Mouse (Mus musculus) brain, adult 2 months (tissue): ENCODE measurements at regions not wholly inside any gene's neighbourhood (a gene's known extent, or its start where the extent isn't known, plus 50 kb on each side); places are given as distances from the start of the nearest gene placed in this dataset.

ENCODE experiments used
- DNase-seq: peaks from one replicate; pipeline ENCODE4 v3.0.0; 2011; ENCODE audit warnings: low read depth, low spot score

GRCm38 (mm10) chr3:123918140-123918539 lies 227.5 kb upstream of the Ndst3 start:
- DNase-seq, result no peak

- DNase-seq, result no peak
Observed at GRCm38 (mm10) chr3:123952121-123952520, 261.5 kb upstream of the Ndst3 start.

GRCm38 (mm10) chr3:123967373-123967772 lies 276.7 kb upstream of the Ndst3 start:
- DNase-seq, result peak; percentile 71

GRCm38 (mm10) chr3:123972367-123972766 lies 281.7 kb upstream of the Ndst3 start:
- DNase-seq, result no peak

- DNase-seq, result peak; percentile 99
Observed at GRCm38 (mm10) chr3:123973806-123974576, 283.3 kb upstream of the Ndst3 start.

GRCm38 (mm10) chr3:123976475-123976874 lies 285.8 kb upstream of the Ndst3 start:
- peak; percentile 55 for DNase-seq

GRCm38 (mm10) chr3:123977168-123977567 lies 286.5 kb upstream of the Ndst3 start:
- DNase-seq, result peak; percentile 94

- peak; percentile 37 for DNase-seq
Observed at GRCm38 (mm10) chr3:123983045-123983444, 292.4 kb upstream of the Ndst3 start.

- no peak for DNase-seq
Observed at GRCm38 (mm10) chr3:123983530-123983929, 292.9 kb upstream of the Ndst3 start.

GRCm38 (mm10) chr3:123984028-123984427 lies 293.4 kb upstream of the Ndst3 start:
- peak; percentile 37 for DNase-seq

GRCm38 (mm10) chr3:123999957-124000616 lies 309.4 kb upstream of the Ndst3 start:
- no peak for DNase-seq

GRCm38 (mm10) chr3:124000883-124001282 lies 310.2 kb upstream of the Ndst3 start:
- DNase-seq, result peak; percentile 48

- DNase-seq, result no peak
Observed at GRCm38 (mm10) chr3:124011685-124012084, 309.0 kb upstream of the Tram1l1 start.

GRCm38 (mm10) chr3:124018618-124019017 lies 302.0 kb upstream of the Tram1l1 start:
- peak; percentile 70 for DNase-seq

GRCm38 (mm10) chr3:124026188-124026587 lies 294.5 kb upstream of the Tram1l1 start:
- DNase-seq, result no peak

- no peak for DNase-seq
Observed at GRCm38 (mm10) chr3:124067061-124067460, 253.6 kb upstream of the Tram1l1 start.

- DNase-seq, result no peak
Observed at GRCm38 (mm10) chr3:124067538-124067937, 253.1 kb upstream of the Tram1l1 start.

GRCm38 (mm10) chr3:124067971-124068370 lies 252.7 kb upstream of the Tram1l1 start:
- no peak for DNase-seq

- DNase-seq, result peak; percentile 74
Observed at GRCm38 (mm10) chr3:124069182-124069581, 251.5 kb upstream of the Tram1l1 start.

GRCm38 (mm10) chr3:124075974-124076606 lies 244.6 kb upstream of the Tram1l1 start:
- DNase-seq, result peak; percentile 85

GRCm38 (mm10) chr3:124092404-124093121 lies 228.1 kb upstream of the Tram1l1 start:
- no peak for DNase-seq

- DNase-seq, result peak; percentile 48
Observed at GRCm38 (mm10) chr3:124113995-124114394, 206.7 kb upstream of the Tram1l1 start.
